Mouse (Mus musculus) ES-E14 (cell line): ENCODE data around the gene Gdf9. TPM values are rescaled to one million over a fixed set of nuclear protein-coding genes. Genes with fewer than 3 reads are reported as not detected.

Source experiments
- DNase-seq: peaks from one replicate; pipeline ENCODE4 v3.0.0-alpha.2; 2013; ENCODE audit warnings: low read depth, low spot score
- H3K27ac ChIP-seq: 2 replicates; pipeline ENCODE4 v1.5.1; 2012; ENCODE audit warnings: low read depth, mild to moderate bottlenecking, low read length, moderate library complexity, mixed read lengths; ENCODE audit not compliant: poor library complexity, insufficient read depth, severe bottlenecking
- H3K36me3 ChIP-seq: 2 replicates; pipeline ENCODE4 v1.6.1; 2012; ENCODE audit warnings: mild to moderate bottlenecking, low read length, moderate library complexity, mixed read lengths; ENCODE audit not compliant: control insufficient read depth, poor library complexity, insufficient read depth, severe bottlenecking
- H3K4me1 ChIP-seq, 2 experiments: fragments of 150-350 bp in 1 of 2; sonication (generic) in 1 of 2; 2 replicates each; pipeline ENCODE4 v1.6.1; 2012; ENCODE audit warnings: low read length in 2 of 2, mild to moderate bottlenecking in 1 of 2, mixed read lengths in 1 of 2; ENCODE audit not compliant: control insufficient read depth in 2 of 2, insufficient read depth in 2 of 2, poor library complexity in 1 of 2
- H3K4me3 ChIP-seq, 2 experiments: fragments of 150-350 bp in 1 of 2; sonication (generic) in 1 of 2; 2 replicates each; pipeline ENCODE4 v1.5.1; 2012; ENCODE audit warnings: low read length in 2 of 2, low read depth in 1 of 2, mild to moderate bottlenecking in 1 of 2, mixed read lengths in 1 of 2; ENCODE audit not compliant: insufficient read depth in 1 of 2, poor library complexity in 1 of 2, severe bottlenecking in 1 of 2
- H3K9ac ChIP-seq: 2 replicates; pipeline ENCODE4 v1.6.1; 2012; ENCODE audit warnings: low read depth, mild to moderate bottlenecking, low read length, mixed read lengths; ENCODE audit not compliant: poor library complexity, insufficient read depth, severe bottlenecking
- H3K9me3 ChIP-seq: fragments of 150-350 bp; sonication (generic); 2 replicates; pipeline ENCODE4 v1.6.1; 2012; ENCODE audit warnings: low read depth, mild to moderate bottlenecking, low read length; ENCODE audit not compliant: control insufficient read depth, insufficient read depth
- CHD2 ChIP-seq: IDR thresholded peaks from 2 replicates; pipeline ENCODE4 v1.6.1; 2014; ENCODE audit warnings: mild to moderate bottlenecking, low read depth, low read length, inconsistent platforms
- HCFC1 ChIP-seq: IDR thresholded peaks from 2 replicates; pipeline ENCODE4 v1.6.1; 2012; ENCODE audit warnings: low read length, inconsistent platforms, borderline replicate concordance; ENCODE audit not compliant: insufficient read depth
- MAFK ChIP-seq: IDR thresholded peaks from 2 replicates; pipeline ENCODE4 v1.6.1; 2014; ENCODE audit warnings: mild to moderate bottlenecking, low read depth, low read length, inconsistent platforms; ENCODE audit not compliant: insufficient read depth
- ZC3H11A ChIP-seq: IDR thresholded peaks from 2 replicates; pipeline ENCODE4 v1.6.1; 2012; ENCODE audit warnings: low read depth, mild to moderate bottlenecking, inconsistent platforms, low read length, borderline replicate concordance
- ZNF384 ChIP-seq: IDR thresholded peaks from 2 replicates; pipeline ENCODE4 v1.6.1; 2012; ENCODE audit warnings: low read depth, low read length, inconsistent platforms
- in situ Hi-C, 2 experiments: fragments of 600-800 bp; cut with MboI; formaldehyde crosslinking; loops; one replicate each; pipeline ENCODE4 v1.15.1; 2025; ENCODE audit warnings: low sequenced_read_pairs in 2 of 2, inconsistent platforms in 1 of 2; ENCODE audit not compliant: unreplicated experiment in 2 of 2
- total RNA-seq: library from RNA; depleted of rRNA; stranded (reverse); fragments of 300-350 nt; gene quantifications from 2 replicates; pipeline ENCODE4 v1.2.3, GENCODE M21; 2012

The Gdf9 gene
- total RNA-seq, 1 experiment, result 0.45 TPM

- TF ChIP-seq CHD2 (no peak), ZNF384 (no peak), ZC3H11A (no peak), HCFC1 (peak; percentile 36; the same call in 1 of the 2 replicates), MAFK (peak; percentile 67; the same call in 1 of the 2 replicates)
- H3K9ac ChIP-seq, result peak overlapping the region; percentile 62
- peak; percentile 80 for DNase-seq
- H3K4me1 ChIP-seq, result peaks cover 3 to 5% of the 10 kb centered on the region in 2 experiments; a peak in 3 of 4 replicates
- in situ Hi-C loops, result no loop called here
- H3K4me3 ChIP-seq, result peak overlapping the region; percentile 62 to 71
- no peaks in the 10 kb centered on the region for H3K9me3 ChIP-seq
- H3K36me3 ChIP-seq, result no peaks in the 10 kb centered on the region
- H3K27ac ChIP-seq, result no peak overlapping the region
Measured at GRCm38 (mm10) chr11:53466231-53466971, 35.6 kb downstream of the Gdf9 start.

GRCm38 (mm10) chr11:53469294-53469967 is 38.6 kb downstream of the Gdf9 start:
- Histone ChIP-seq H3K27ac (no peak overlapping the region), H3K36me3 (no peaks in the 10 kb centered on the region), H3K9me3 (no peaks in the 10 kb centered on the region), H3K9ac (no peak overlapping the region), H3K4me3 (no peak overlapping the region), H3K4me1 (peaks cover 3 to 5% of the 10 kb centered on the region in 2 experiments; a peak in 3 of 4 replicates)
- in situ Hi-C loops, result no loop called here
- DNase-seq, result no peak
- TF ChIP-seq ZNF384, result no peak
- no peak for TF ChIP-seq ZC3H11A
- TF ChIP-seq CHD2, result no peak
- TF ChIP-seq MAFK, result no peak
- TF ChIP-seq HCFC1, result no peak

- Histone ChIP-seq H3K27ac (no peak within 1 kb of the TSS), H3K9ac (no peak within 1 kb of the TSS), H3K4me3 (no peak within 1 kb of the TSS), H3K36me3 (no peaks in the 10 kb centered on the region), H3K4me1 (peaks cover 3 to 5% of the 10 kb centered on the region in 2 experiments; a peak in 3 of 4 replicates), H3K9me3 (no peaks in the 10 kb centered on the region)
- TF ChIP-seq HCFC1, result no peak
- 0 out of 2 replicates have a peak, but pooled peaks have one; percentile 12 for TF ChIP-seq ZC3H11A
- peak; percentile 81 for DNase-seq
- in situ Hi-C loops, result no loop called here
Measured at GRCm38 (mm10) chr11:53469968-53470695, 39.3 kb downstream of the Gdf9 start, which contains the start of gene Gm9837. Gene Gm9837, minus strand, starts transcription at chr11:53470479.

DNA sequence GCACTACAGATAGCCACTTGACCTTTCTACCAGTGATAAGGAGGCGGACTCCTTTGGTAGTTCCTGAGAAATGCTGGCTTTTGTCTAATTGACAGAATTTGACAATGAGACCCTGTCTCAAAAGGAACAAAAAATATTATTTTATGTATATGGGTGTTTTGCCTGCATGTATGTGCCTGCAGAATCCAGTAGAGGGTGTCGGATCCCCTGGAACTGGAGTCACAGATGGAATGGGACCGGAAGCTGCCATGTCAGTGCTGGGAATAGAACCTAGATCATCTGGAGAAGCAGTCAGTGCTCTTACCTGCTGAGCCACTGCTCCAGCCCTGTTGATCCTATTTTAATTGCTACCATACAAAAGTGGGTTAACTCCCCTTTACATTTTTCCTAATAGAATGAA is 41.9 kb downstream of the Gdf9 start:
- H3K27ac ChIP-seq, result no peak overlapping the region
- no peak for TF ChIP-seq ZNF384
- no peak for TF ChIP-seq MAFK
- no peak for TF ChIP-seq CHD2
- TF ChIP-seq ZC3H11A, result no peak
- TF ChIP-seq HCFC1, result no peak

More for the DNA sequence above, 41.9 kb downstream of the Gdf9 start:
- Histone ChIP-seq H3K4me3 (no peak overlapping the region), H3K4me1 (no peaks in the 10 kb centered on the region), H3K9me3 (no peaks in the 10 kb centered on the region), H3K9ac (no peak overlapping the region), H3K36me3 (no peaks in the 10 kb centered on the region)
- in situ Hi-C loops, result no loop called here
- DNase-seq, result no peak
